Mouse (Mus musculus): ENCODE measurements around the gene Ddx54. TPM values are rescaled to one million over a fixed set of nuclear protein-coding genes. Genes with fewer than 3 reads are reported as not detected.

Gene Ddx54
- polyA plus RNA-seq, 1 experiment from 2014 or later = 22.5 TPM

DNA sequence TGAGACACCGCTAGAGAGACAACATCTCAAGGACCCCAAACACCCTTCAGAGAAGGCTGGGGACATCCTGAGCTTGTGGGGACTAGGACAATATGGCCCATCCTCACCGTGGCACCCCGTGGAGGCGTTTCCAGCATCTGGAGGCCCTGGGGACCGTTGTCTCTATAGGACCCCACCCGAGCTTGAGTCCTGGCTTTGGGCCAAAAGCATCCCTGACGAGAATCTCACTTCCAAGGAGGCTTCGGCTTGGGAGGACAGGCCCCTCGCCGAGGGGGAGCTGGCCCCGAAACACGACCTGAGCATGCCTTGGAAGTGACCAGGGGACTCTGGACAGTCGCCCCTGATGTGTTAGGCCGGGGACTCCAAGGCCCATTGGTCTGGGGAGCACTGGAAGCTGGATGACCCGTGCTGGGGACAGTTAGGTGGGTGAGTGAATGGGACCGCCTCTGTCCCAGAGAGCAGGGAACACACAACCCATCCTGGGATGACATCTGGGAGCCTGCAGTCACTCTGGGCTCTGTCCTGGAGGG lies 3.2 kb upstream of the Ddx54 start:
- WGBS = 75% methylated on average over 16 of the region's 16 CpGs
- ATAC-seq (ENCODE audit: low FRiP score, low TSS enrichment) = no peak

DNA sequence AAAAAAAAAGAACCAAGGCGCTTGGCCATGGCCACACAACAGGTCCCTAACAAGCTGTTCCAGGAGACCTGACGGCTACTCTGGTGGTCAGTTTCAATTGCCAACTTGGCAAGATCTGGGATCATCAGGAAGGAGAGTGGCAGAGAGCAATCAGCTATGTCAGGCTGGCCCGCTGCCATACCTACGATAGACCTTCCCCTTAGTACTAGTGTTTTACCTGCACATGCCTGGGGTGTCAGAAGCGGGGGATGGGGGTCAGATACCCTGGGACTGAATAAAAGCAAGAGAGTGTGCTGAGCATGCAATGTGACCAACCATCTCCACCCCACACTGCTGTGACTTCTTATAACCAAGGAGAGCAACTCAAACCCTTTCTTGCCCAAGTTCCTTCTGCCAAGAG lies 1.6 kb upstream of the Ddx54 start:
- H3K9ac ChIP-seq (ENCODE audit: low read length) = no peak overlapping the region; the same call in 1 of the 2 replicates
- no peak overlapping the region for H3K4me3 ChIP-seq (ENCODE audit: low read depth, low read length)
- H3K4me1 ChIP-seq (replicated peaks; ENCODE audit: control insufficient read depth, insufficient read depth) = peaks cover 4% of the 10 kb centered on the region
- 96% methylated on average over 5 of the region's 5 CpGs for WGBS
- H3K9me3 ChIP-seq (ENCODE audit: control insufficient read depth, low read length) = no peaks in the 10 kb centered on the region
- no peak overlapping the region for H3K4me2 ChIP-seq (replicated peaks; ENCODE audit: low read depth)
- TF ChIP-seq CTCF (IDR thresholded peaks at IDR 0.05; ENCODE audit: low read depth) = no peak
- no peak for TF ChIP-seq EP300 (optimal IDR thresholded peaks at IDR 0.05)
- H3K36me3 ChIP-seq (ENCODE audit: control insufficient read depth, insufficient read depth, low read length) = no peaks in the 10 kb centered on the region
- DNase-seq (ENCODE audit: low spot score) (no peak), ATAC-seq (ENCODE audit: low FRiP score, low TSS enrichment) (no peak)
- H3K27me3 ChIP-seq (ENCODE audit: control insufficient read depth, insufficient read depth, low read length) = no peaks in the 10 kb centered on the region
- no peak overlapping the region for H3K27ac ChIP-seq (replicated peaks)

More for the DNA sequence above, 3.2 kb upstream of the Ddx54 start:
- H3K9me3 ChIP-seq (ENCODE audit: control insufficient read depth, low read length) = no peaks in the 10 kb centered on the region
- no peak overlapping the region for H3K27ac ChIP-seq (replicated peaks)
- H3K4me3 ChIP-seq (ENCODE audit: low read depth, low read length) = no peak overlapping the region
- no peak overlapping the region for H3K9ac ChIP-seq (ENCODE audit: low read length)
- H3K4me2 ChIP-seq (replicated peaks; ENCODE audit: low read depth) = no peak overlapping the region
- TF ChIP-seq CTCF (IDR thresholded peaks at IDR 0.05; ENCODE audit: low read depth) (no peak), EP300 (optimal IDR thresholded peaks at IDR 0.05) (no peak)
- no peak for DNase-seq (ENCODE audit: low spot score)
- H3K27me3 ChIP-seq (ENCODE audit: control insufficient read depth, insufficient read depth, low read length) = no peaks in the 10 kb centered on the region
- peaks cover 4% of the 10 kb centered on the region for H3K4me1 ChIP-seq (replicated peaks; ENCODE audit: control insufficient read depth, insufficient read depth)
- H3K36me3 ChIP-seq (ENCODE audit: control insufficient read depth, insufficient read depth, low read length) = no peaks in the 10 kb centered on the region

DNA sequence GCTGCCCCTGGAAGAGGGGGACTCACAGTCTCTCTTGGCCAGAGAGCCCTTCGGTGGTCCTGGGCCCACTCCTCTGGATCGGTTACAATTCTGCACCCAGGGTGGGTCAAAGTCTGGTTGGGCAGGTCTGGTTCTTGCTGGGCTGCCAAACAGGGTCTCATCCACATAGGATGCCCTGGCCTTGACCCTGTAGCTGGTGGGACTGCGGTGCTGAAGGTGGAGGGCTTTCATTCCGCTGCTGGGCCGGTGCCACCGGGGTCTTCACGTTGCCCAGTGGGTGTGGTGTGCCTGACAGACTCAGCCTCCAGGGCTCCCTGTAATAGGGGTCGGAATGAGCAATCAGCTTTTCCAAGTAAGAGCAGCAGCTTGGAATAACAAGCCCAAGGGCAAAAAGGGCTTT lies 1.1 kb upstream of the Ddx54 start:
- DNase-seq (ENCODE audit: low spot score) (no peak), ATAC-seq (ENCODE audit: low FRiP score, low TSS enrichment) (no peak)
- Histone ChIP-seq H3K27me3 (ENCODE audit: control insufficient read depth, insufficient read depth, low read length) (no peaks in the 10 kb centered on the region), H3K4me2 (replicated peaks; ENCODE audit: low read depth) (peak overlapping the region; percentile 85), H3K9me3 (ENCODE audit: control insufficient read depth, low read length) (no peaks in the 10 kb centered on the region), H3K4me3 (ENCODE audit: low read depth, low read length) (peak overlapping the region; percentile 72), H3K4me1 (replicated peaks; ENCODE audit: control insufficient read depth, insufficient read depth) (peaks cover 4% of the 10 kb centered on the region), H3K36me3 (ENCODE audit: control insufficient read depth, insufficient read depth, low read length) (no peaks in the 10 kb centered on the region), H3K27ac (replicated peaks) (no peak overlapping the region), H3K9ac (ENCODE audit: low read length) (peak overlapping the region; percentile 63)
- WGBS = 41% methylated on average over 8 of the region's 8 CpGs
- TF ChIP-seq CTCF (IDR thresholded peaks at IDR 0.05; ENCODE audit: low read depth) (no peak), EP300 (optimal IDR thresholded peaks at IDR 0.05) (no peak)

DNA sequence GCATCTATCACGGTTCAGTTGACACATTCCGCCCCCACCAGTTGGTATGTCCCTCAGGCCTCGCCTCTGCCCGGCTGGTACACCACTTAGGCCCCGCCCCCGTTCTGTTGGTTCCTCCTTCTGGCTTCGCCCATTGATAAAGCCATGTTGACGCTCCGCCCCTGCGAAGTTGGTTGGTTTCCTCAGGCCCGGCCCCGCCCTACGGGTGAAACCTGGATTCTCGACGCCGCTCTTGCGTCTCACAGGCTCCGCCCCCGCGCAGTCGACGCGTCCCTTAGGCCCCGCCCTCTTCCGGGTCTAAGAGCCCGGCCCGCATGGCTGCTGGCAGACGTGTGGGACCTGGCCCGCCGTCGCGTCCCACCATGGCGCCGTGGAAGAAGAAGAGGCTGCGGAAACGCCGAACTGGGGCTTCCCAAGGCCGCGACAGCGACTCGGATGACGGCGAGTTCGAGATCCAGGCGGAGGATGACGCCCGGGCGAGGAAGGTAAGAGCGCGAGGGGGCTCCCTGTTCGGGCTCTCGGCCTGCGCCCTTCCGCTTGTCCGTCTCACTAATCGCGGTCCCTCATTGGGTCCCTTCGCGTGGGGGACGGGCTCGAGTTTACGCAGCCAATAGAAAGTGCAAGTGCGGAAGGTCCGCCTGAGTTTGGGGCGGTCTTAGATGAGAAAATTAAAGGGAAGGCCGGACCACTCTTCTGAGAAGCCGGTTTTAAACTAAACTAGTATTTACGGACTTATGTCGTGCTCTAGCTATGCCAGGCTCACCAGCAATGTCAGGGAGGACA lies 474 bp downstream of the Ddx54 start:
- peak overlapping the region; percentile 90 for H3K4me2 ChIP-seq (replicated peaks; ENCODE audit: low read depth)
- no peaks in the 10 kb centered on the region for H3K9me3 ChIP-seq (ENCODE audit: control insufficient read depth, low read length)
- TF ChIP-seq EP300 (optimal IDR thresholded peaks at IDR 0.05) (no peak), CTCF (IDR thresholded peaks at IDR 0.05; ENCODE audit: low read depth) (no peak)
- H3K27ac ChIP-seq (replicated peaks) = peak overlapping the region; percentile 91
- H3K4me1 ChIP-seq (replicated peaks; ENCODE audit: control insufficient read depth, insufficient read depth) = peaks cover 4% of the 10 kb centered on the region
- 0 out of 2 replicates have a peak, but pooled peaks cover 3% of the 10 kb centered on the region for H3K36me3 ChIP-seq (ENCODE audit: control insufficient read depth, insufficient read depth, low read length)
- DNase-seq (ENCODE audit: low spot score) (peak; percentile 100), ATAC-seq (ENCODE audit: low FRiP score, low TSS enrichment) (peak; percentile 95)
- peak overlapping the region; percentile 72 for H3K4me3 ChIP-seq (ENCODE audit: low read depth, low read length)
- WGBS = under 1% methylated on average over 69 of the region's 69 CpGs
- no peaks in the 10 kb centered on the region for H3K27me3 ChIP-seq (ENCODE audit: control insufficient read depth, insufficient read depth, low read length)
- peak overlapping the region; percentile 79 for H3K9ac ChIP-seq (ENCODE audit: low read length)

DNA sequence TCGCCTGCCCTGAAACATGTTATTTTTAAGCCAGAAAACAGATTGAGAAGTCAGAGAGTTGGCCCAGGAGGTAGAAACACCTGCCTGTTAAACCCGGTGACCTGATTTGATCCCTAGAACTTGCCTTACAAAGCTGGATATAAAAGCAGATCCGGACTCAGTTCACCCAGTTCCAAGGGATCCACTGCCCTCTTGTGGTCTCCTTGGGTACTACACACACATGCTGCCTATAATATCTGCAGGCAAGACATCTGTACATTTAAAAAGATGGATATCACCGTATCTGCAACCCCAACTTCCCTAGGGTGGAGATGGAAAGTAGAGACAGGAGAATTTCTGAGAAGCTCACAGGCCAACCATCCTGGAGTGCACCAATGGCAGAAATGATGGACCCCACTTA lies 3.4 kb downstream of the Ddx54 start:
- DNase-seq (ENCODE audit: low spot score) = peak; percentile 51
- Histone ChIP-seq H3K9ac (ENCODE audit: low read length) (no peak overlapping the region), H3K27me3 (ENCODE audit: control insufficient read depth, insufficient read depth, low read length) (no peaks in the 10 kb centered on the region), H3K9me3 (ENCODE audit: control insufficient read depth, low read length) (no peaks in the 10 kb centered on the region), H3K36me3 (ENCODE audit: control insufficient read depth, insufficient read depth, low read length) (peaks cover 14% of the 10 kb centered on the region), H3K4me3 (ENCODE audit: low read depth, low read length) (no peak overlapping the region), H3K4me2 (replicated peaks; ENCODE audit: low read depth) (no peak overlapping the region), H3K27ac (replicated peaks) (no peak overlapping the region), H3K4me1 (replicated peaks; ENCODE audit: control insufficient read depth, insufficient read depth) (peaks cover 4% of the 10 kb centered on the region)
- TF ChIP-seq EP300 (optimal IDR thresholded peaks at IDR 0.05) (no peak), CTCF (IDR thresholded peaks at IDR 0.05; ENCODE audit: low read depth) (peak; percentile 71)
- 97% methylated on average over 4 of the region's 4 CpGs for WGBS
- ATAC-seq (ENCODE audit: low FRiP score, low TSS enrichment) = no peak

DNA sequence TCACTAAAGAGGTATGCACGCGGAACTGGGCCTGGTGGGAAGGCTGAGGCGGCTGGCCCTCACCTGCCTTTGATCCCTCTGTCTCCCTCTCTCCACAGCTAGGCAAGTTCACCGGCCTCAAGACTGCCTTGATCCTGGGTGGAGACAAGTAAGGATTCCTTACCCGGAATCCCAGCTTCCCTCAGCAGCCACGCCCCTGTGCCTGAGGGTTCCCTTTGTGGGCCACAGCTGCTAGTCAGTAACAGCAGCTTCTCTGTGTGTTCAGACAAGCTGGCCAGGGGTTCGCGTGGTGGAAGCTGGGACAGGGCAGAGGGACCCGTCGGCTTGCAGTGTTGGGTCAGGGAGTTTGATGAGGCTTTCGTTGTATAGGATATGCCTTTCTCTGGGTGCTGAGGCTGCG lies 6.2 kb downstream of the Ddx54 start:
- no peaks in the 10 kb centered on the region for H3K27me3 ChIP-seq (ENCODE audit: control insufficient read depth, insufficient read depth, low read length)
- no peak overlapping the region for H3K4me2 ChIP-seq (replicated peaks; ENCODE audit: low read depth)
- ATAC-seq (ENCODE audit: low FRiP score, low TSS enrichment) (no peak), DNase-seq (ENCODE audit: low spot score) (peak; percentile 14)
- no peaks in the 10 kb centered on the region; the same call in 1 of the 2 replicates for H3K4me1 ChIP-seq (replicated peaks; ENCODE audit: control insufficient read depth, insufficient read depth)
- no peak overlapping the region for H3K4me3 ChIP-seq (ENCODE audit: low read depth, low read length)
- WGBS = 78% methylated on average over 12 of the region's 12 CpGs
- no peak overlapping the region for H3K27ac ChIP-seq (replicated peaks)
- TF ChIP-seq EP300 (optimal IDR thresholded peaks at IDR 0.05) = no peak
- TF ChIP-seq CTCF (IDR thresholded peaks at IDR 0.05; ENCODE audit: low read depth) = no peak
- peaks cover 32% of the 10 kb centered on the region for H3K36me3 ChIP-seq (ENCODE audit: control insufficient read depth, insufficient read depth, low read length)
- no peaks in the 10 kb centered on the region for H3K9me3 ChIP-seq (ENCODE audit: control insufficient read depth, low read length)
- no peak overlapping the region for H3K9ac ChIP-seq (ENCODE audit: low read length)
